Mouse (Mus musculus) left cerebral cortex, postnatal 10 days (tissue): ENCODE results near the gene Pkmyt1. TPM values are rescaled to one million over a fixed set of nuclear protein-coding genes. Genes with fewer than 3 reads are reported as not detected.
A peak's percentile ranks its signal among the peaks of the same experiment; 100 is the strongest.

Source experiments
- DNase-seq, 2 experiments: peaks; one replicate each; pipeline ENCODE4 v3.0.0; 2021 to 2022; ENCODE audit warnings: low spot score in 2 of 2, mixed read lengths in 1 of 2; ENCODE audit errors: extremely low spot score in 1 of 2
- intact Hi-C: fragments of 180-260 bp; cut with DNase I; formaldehyde crosslinking; loops from one replicate; pipeline ENCODE4 v1.15.1; 2025
- total RNA-seq, 2 experiments: library from RNA; stranded (reverse); gene quantifications; 2 replicates each; pipeline ENCODE4 v1.2.3; 2021

Gene Pkmyt1
- total RNA-seq, result 1 to 10 TPM; 6.5 to 7.2 TPM

GRCm38 (mm10) chr17:23725999-23726757 is at the start of gene Pkmyt1:
TSS of gene Pkmyt1 (plus strand) at chr17:23726336.
- DNase-seq, result peak; percentile 90 to 97
- intact Hi-C loops, result no loop called here

DNA sequence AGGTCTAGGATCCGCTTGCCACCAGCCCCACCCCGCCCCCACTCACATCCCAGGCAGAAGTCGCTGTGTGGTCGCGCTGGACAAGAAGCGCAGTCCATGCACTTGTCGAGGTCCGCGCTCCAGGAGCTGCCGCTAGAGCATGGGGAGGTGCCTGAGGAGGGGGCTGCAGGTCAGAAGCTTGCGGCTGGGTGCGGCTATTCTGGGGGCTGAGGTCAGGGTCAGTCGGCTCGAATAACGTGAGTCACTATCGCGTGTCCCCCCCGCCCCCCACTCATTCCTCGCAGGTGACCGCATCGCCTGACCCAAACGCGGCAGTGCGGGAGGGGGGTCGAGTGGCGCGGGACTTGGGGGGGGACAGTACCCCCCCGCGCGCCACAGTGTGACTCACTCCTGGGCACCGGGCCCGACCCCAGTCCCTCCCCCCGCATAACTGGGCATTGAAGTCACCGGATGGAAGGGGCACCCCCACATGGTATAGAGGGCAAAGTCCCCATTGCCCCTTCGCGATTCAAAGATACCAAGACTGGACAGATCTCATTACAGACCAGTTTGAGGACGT is 49.6 kb upstream of the Pkmyt1 start:
- intact Hi-C loops, result no loop called here

GRCm38 (mm10) chr17:23677236-23677679 is 48.9 kb upstream of the Pkmyt1 start, which contains the start of gene Tnfrsf12a:
TSS of gene Tnfrsf12a (minus strand) at chr17:23677468.
- intact Hi-C loops, result no loop called here

More for the DNA sequence above, 49.6 kb upstream of the Pkmyt1 start:
- DNase-seq, result peak in 1 of 2 experiments; percentile 65

DNA sequence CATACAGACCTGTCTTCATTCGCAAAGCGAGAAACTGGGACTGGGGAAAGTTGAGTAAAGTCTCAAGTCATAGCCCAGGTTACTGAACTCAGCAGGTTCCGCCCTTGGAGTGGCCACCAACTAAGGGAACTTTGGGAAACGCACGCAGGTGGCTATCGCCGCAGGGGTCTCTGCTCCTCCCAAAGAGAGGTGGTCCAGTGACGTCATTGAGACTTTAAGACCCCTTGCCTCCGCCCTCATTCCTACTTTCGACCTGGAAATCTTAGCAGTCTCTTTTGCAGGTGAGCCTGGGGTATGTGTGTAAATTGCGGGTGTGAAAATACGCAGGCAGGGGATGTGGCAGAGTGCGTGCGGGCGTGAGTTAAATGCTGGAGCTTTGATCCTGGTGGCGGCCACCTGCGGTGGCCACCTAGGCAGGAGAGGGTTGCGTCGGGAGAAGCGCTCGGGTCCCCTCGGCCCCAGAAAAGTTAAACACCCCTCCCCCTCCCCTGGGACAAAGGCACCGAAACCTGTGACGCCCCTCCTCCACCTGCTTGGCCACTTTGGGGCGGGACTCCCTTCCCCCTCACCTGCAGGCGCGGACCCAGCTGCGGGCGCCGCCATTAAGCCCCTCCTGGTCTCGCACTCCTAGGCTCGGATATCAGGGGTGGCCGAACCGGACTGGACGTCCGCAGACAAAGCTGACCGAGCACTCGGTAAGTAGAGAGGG is 46.9 kb upstream of the Pkmyt1 start, which contains the start of gene Cldn6:
Gene Cldn6, plus strand, starts transcription at position 123 of the 709 bp plus-strand sequence.
- intact Hi-C loops, result no loop called here
- no peak for DNase-seq

More at GRCm38 (mm10) chr17:23677236-23677679, 48.9 kb upstream of the Pkmyt1 start, which contains the start of gene Tnfrsf12a:
- peak; percentile 43 to 88 for DNase-seq

- no peak for DNase-seq
- intact Hi-C loops, result no loop called here
Observed at GRCm38 (mm10) chr17:23680336-23680735, 45.8 kb upstream of the Pkmyt1 start.

DNA sequence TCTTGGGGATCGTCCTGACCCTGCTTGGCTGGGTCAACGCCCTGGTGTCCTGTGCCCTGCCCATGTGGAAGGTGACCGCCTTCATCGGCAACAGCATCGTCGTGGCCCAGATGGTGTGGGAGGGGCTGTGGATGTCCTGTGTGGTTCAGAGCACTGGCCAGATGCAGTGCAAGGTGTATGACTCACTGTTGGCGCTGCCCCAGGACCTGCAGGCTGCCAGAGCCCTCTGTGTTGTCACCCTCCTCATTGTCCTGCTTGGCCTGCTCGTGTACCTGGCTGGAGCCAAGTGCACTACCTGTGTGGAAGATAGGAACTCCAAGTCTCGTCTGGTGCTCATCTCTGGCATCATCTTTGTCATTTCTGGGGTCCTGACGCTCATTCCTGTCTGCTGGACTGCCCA is 45.0 kb upstream of the Pkmyt1 start:
- DNase-seq, result no peak

GRCm38 (mm10) chr17:23682092-23682491 is 44.0 kb upstream of the Pkmyt1 start:
- intact Hi-C loops, result no loop called here
- DNase-seq, result no peak

More for the DNA sequence above, 45.0 kb upstream of the Pkmyt1 start:
- intact Hi-C loops, result no loop called here

GRCm38 (mm10) chr17:23682530-23682929 is 43.6 kb upstream of the Pkmyt1 start:
- DNase-seq, result no peak
- intact Hi-C loops, result no loop called here

GRCm38 (mm10) chr17:23683226-23683625 is 42.9 kb upstream of the Pkmyt1 start:
- no peak for DNase-seq
- intact Hi-C loops, result no loop called here

DNA sequence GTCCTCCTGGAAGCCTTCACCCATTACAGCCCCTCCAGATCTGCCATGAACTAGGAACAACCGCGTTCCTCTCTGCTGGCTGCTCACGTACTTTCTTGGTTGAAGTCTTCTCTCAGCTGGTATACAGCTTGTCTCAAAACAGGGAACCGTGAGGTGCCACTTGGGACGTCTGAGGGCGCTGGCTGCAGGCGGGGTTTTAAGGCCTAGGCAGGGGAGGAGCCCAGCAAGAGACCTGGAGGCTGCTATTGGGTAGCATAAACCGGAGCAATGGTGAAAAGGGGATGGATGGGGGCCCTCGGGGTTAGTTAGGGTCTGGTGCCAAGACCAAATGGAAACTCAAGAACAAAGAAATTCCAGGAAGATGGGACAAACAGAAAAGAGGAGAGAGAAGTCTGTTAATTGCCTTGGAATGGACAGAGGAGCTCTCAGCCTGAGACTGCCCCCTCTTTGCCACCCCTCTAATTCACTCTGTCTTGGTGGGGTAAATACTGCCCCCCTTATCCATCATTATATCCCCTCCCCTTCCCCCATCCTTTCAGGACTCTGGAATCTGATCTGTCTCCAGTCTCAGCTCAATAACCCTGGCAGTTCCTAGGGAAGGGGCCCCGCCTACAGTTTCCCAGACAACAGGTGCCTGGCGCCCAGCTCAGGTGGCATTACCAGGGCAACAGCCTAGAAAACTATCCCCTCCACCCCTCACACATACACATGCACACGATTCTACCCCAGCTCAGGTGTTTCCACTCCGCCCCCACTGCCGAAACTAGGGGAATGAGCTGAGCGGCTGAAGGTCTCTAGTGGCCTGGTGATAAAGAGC is 42.1 kb upstream of the Pkmyt1 start, which contains the start of gene Cldn9:
Gene Cldn9, minus strand, starts transcription at position 171 of the 817 bp plus-strand sequence.
- DNase-seq, result no peak
- intact Hi-C loops, result no loop called here

GRCm38 (mm10) chr17:23694491-23694890 is 31.6 kb upstream of the Pkmyt1 start:
- DNase-seq, result no peak
- intact Hi-C loops, result no loop called here

DNA sequence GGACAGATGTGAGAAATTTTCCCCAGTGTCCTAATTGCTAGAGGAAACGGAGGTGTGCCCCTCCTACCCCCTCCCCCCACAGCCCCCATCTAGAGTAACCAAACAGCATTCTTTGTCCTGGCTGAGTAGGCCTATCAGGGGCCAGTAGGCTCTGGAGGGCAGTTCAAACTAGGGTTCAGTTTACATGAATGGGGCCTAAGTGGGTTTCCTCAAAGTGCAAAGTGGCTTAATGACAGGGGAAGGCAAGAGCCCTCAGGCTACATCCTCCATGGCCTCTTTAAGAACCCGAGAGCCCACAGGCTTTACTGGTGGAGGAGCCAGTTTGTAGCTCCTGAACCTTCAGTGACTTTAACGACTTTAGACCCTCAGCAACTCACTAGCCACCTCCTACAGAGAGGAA is 30.3 kb upstream of the Pkmyt1 start:
- intact Hi-C loops, result no loop called here
- DNase-seq, result no peak

DNA sequence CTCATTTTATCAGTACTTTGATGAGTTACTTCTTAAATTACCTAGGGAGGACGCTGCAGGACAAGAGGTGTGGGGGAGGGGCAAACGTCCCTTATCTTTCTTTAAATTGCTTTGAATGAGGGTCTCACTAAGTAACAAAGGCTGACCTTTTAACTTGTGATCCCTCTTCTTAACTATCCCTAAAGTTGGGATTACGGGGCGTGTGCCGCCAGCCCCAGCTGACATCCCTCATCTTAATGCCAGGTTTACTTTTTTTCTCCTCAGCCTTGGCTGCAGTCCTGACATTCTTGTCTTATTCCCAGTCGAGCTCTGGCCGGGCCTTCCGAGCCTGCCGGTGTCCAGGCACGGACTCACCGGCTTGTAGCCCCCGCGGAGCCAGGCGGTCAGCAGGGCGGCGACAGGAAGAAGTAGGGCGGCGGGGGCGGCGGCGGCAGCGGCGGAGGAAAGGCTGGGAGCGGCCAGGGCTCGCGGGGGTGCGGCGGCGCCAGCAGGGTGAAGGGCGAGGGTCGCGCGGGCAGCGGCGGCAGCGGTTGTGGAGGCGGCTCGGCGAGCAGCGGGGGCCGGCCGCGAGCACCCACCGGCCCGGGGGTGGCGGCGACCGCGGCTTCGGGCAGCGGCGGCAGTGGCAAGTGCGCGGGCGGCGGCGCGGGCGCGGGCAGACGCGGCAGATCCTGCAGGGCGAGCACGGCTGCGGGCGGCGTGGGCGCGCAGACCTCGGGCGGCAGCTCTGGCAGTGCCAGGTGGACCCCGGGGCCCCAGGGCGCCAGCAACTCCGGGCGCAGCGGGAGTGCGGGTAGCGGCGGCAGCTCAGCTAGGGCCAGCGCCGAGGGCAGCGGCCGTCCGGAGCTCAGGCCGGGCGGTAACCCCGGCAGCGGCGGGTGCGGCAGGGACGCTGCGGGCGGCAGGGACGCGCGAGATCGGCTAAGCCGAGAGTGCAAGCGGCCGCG is 26.7 kb upstream of the Pkmyt1 start:
- intact Hi-C loops, result loop anchor here (10.0 kb wide), 1 partner anchor 505 kb away; the partner anchor contains the start of gene Zfp40
- peak in 1 of 2 experiments; percentile 82 for DNase-seq

- intact Hi-C loops, result loop anchor here (10.0 kb wide), 1 partner anchor 505 kb away; the partner anchor contains the start of gene Zfp40
- peak; percentile 88 to 94 for DNase-seq
Observed at GRCm38 (mm10) chr17:23700079-23700478, 26.1 kb upstream of the Pkmyt1 start.

- intact Hi-C loops, result loop anchor here (10.0 kb wide), 1 partner anchor 508 kb away; the partner anchor contains the start of gene Zfp40
- DNase-seq, result no peak
Observed at GRCm38 (mm10) chr17:23703301-23703700, 22.8 kb upstream of the Pkmyt1 start.

- DNase-seq, result peak in 1 of 2 experiments; percentile 63
- intact Hi-C loops, result loop anchor here (5.0 to 10.0 kb wide), 2 partner anchors 132 to 510 kb away; partner anchors contain the start of gene Zfp40
Observed at GRCm38 (mm10) chr17:23704741-23705140, 21.4 kb upstream of the Pkmyt1 start.

DNA sequence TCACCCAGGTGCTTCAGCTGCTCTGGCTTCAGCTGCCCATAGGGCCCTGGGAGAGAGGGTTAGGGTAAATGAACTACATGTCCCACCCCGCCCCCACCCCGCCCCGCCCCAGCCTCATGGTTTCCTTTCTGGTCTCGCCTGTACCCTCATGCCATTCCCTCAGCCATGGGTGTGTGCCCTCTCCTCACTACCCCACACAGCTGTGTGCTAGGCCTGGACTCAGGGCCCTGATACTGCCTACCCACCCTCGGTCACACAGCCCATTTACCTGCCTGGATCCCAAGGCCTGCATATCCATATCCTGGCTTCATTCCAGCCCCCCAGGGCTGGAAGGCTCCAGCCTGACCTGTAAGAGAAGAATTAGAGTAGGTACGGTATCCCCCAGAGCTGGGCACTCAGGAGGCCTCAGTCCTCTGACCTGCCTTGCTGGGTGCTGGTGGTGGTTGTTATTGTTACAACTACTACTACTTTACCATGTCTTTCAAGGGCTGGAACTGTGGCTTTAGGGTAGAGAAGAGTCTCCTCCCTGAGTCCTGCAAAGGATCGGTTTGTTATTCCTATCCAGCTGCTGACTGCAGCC is 20.5 kb upstream of the Pkmyt1 start:
- no peak for DNase-seq
- intact Hi-C loops, result loop anchor here (5.0 to 10.0 kb wide), 2 partner anchors 133 to 511 kb away; partner anchors contain the start of gene Zfp40
